Mouse (Mus musculus) hindbrain, embryonic 15.5 days (tissue): Measurements from ENCODE around the gene Fhod1. TPM values are rescaled to one million over a fixed set of nuclear protein-coding genes. Genes with fewer than 3 reads are reported as not detected.

Source experiments
- ATAC-seq: fragments of 200-750 bp; cut with Nextera tagmentation; 2 replicates; pipeline ENCODE4 v1.8.0; 2017; ENCODE audit warnings: low read depth, moderate number of reproducible peaks, moderate TSS enrichment; ENCODE audit not compliant: low FRiP score
- H3K27ac ChIP-seq: fragments of 300-500 bp; sonication (generic); replicated peaks from 2 replicates; pipeline ENCODE4 v1.5.1; 2015; ENCODE audit warnings: mild to moderate bottlenecking, inconsistent platforms
- H3K27me3 ChIP-seq: fragments of 300-500 bp; sonication (generic); 2 replicates; pipeline ENCODE4 v1.6.1; 2015; ENCODE audit warnings: control low read depth, inconsistent platforms
- H3K36me3 ChIP-seq: fragments of 300-500 bp; sonication (generic); 2 replicates; pipeline ENCODE4 v1.6.1; 2015; ENCODE audit warnings: control low read depth, inconsistent platforms
- H3K4me1 ChIP-seq: fragments of 300-500 bp; sonication (generic); replicated peaks from 2 replicates; pipeline ENCODE4 v1.6.1; 2015; ENCODE audit warnings: control low read depth, inconsistent platforms
- H3K4me2 ChIP-seq: fragments of 300-500 bp; sonication (generic); 2 replicates; pipeline ENCODE4 v1.6.1; 2015; ENCODE audit warnings: moderate library complexity, mild to moderate bottlenecking, inconsistent platforms
- H3K4me3 ChIP-seq: fragments of 300-500 bp; sonication (generic); 2 replicates; pipeline ENCODE4 v1.5.1; 2015; ENCODE audit warnings: mild to moderate bottlenecking, inconsistent platforms
- H3K9ac ChIP-seq: fragments of 300-500 bp; sonication (generic); 2 replicates; pipeline ENCODE4 v1.6.1; 2015; ENCODE audit warnings: inconsistent platforms
- H3K9me3 ChIP-seq: fragments of 300-500 bp; sonication (generic); 2 replicates; pipeline ENCODE4 v1.6.1; 2016; ENCODE audit warnings: control low read depth, inconsistent platforms
- WGBS: fragments of 180-500 bp; shearing (Covaris S2); methylation state at CpG from one replicate; pipeline ENCODE4 v1.1.7; 2015; 5-methylcytosine and 5-hydroxymethylcytosine counted together
- polyA plus RNA-seq: library from polyadenylated mRNA; unstranded; fragments of >200 nt; fragmentation: Nextera tagmentation; extraction: Ambion mirVana; gene quantifications from 2 replicates; pipeline ENCODE4 v1.2.1, GENCODE M21; 2015

Fhod1 gene
- polyA plus RNA-seq, 1 experiment from 2014 or later, result 0.87 TPM

DNA sequence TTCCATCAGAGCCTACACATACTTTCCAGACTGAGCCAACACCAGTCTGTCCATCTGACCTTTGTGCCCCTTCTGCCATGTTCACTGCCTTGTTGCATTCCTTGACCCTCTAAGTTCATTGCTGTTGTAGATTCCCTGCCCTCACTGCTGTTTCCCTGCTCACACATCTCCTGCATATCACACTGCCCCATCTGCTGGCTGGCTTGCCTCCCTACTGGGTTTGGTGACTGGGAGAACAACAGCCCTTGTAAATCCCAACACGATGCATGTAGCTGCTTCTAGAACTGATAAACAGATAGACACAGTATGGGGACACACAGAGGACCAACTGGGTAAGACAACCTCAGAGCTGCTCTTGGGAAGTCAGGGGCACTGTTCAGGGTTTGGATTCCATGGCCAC, 36.0 kb downstream of the Fhod1 start:
- Histone ChIP-seq H3K27me3 (no peaks in the 10 kb centered on the region), H3K36me3 (peaks cover 52% of the 10 kb centered on the region), H3K4me2 (no peak overlapping the region), H3K27ac (no peak overlapping the region), H3K4me3 (no peak overlapping the region), H3K4me1 (no peaks in the 10 kb centered on the region), H3K9ac (no peak overlapping the region), H3K9me3 (no peaks in the 10 kb centered on the region)
- ATAC-seq, result no peak
- WGBS, result 87% methylated on average over 1 of the region's 1 CpGs

- Histone ChIP-seq H3K4me1 (peaks cover 12% of the 10 kb centered on the region), H3K4me2 (no peak overlapping the region), H3K36me3 (peaks cover 39% of the 10 kb centered on the region), H3K27ac (no peak overlapping the region), H3K9ac (no peak overlapping the region), H3K27me3 (no peaks in the 10 kb centered on the region), H3K9me3 (no peaks in the 10 kb centered on the region), H3K4me3 (no peak overlapping the region)
- ATAC-seq, result no peak
- WGBS, result 89% methylated on average over 8 of the region's 8 CpGs
These were observed 37.6 kb downstream of the Fhod1 start for GRCm38 (mm10) chr8:105310118-105310517.

GRCm38 (mm10) chr8:105309142-105309847, 38.5 kb downstream of the Fhod1 start:
- no peaks in the 10 kb centered on the region for H3K9me3 ChIP-seq
- no peak for ATAC-seq
- no peaks in the 10 kb centered on the region for H3K27me3 ChIP-seq
- no peak overlapping the region for H3K9ac ChIP-seq
- H3K4me3 ChIP-seq, result no peak overlapping the region
- H3K4me1 ChIP-seq, result peaks cover 15% of the 10 kb centered on the region
- WGBS, result 83% methylated on average over 15 of the region's 15 CpGs
- H3K4me2 ChIP-seq, result no peak overlapping the region
- H3K27ac ChIP-seq, result no peak overlapping the region
- H3K36me3 ChIP-seq, result peaks cover 39% of the 10 kb centered on the region

DNA sequence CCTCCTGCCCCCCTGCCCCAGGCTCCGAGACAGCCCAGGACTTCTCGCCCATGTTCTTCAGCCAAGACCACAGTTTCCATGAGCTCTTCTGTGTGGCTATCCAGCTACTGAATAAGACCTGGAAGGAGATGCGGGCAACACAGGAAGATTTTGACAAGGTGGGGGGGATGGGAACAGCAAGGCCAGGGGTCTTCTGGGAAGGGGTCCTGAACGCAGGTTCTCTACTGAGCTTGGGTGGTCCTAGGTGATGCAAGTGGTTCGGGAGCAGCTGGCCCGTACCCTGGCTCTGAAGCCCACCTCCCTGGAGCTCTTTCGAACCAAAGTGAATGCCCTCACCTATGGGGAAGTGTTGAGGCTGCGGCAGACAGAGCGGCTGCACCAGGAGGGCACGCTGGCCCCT, 39.3 kb downstream of the Fhod1 start:
- H3K27me3 ChIP-seq, result no peaks in the 10 kb centered on the region
- peaks cover 15% of the 10 kb centered on the region for H3K4me1 ChIP-seq
- WGBS, result 95% methylated on average over 10 of the region's 10 CpGs

DNA sequence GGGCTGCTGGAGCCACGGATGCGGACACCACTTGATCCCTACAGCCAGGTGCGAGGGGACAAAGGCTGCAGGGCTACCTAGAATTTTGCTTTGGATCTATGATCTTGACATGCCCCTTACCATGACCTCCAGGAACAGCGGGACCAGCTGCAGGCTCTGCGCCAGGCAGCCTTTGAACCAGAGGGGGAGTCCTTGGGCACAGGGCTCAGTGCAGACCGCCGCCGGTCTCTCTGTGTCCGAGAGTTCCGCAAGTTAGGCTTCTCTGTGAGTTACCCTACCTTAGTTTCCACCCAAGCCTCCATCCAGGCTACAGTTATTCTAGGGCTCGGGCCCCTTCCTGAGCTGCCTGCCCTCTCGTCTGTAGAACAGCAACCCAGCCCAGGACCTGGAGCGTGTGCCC, 40.1 kb downstream of the Fhod1 start:
- Histone ChIP-seq H3K27ac (no peak overlapping the region), H3K36me3 (peaks cover 36% of the 10 kb centered on the region), H3K4me3 (no peak overlapping the region), H3K4me1 (peaks cover 15% of the 10 kb centered on the region), H3K9me3 (no peaks in the 10 kb centered on the region), H3K27me3 (no peaks in the 10 kb centered on the region), H3K4me2 (no peak overlapping the region), H3K9ac (no peak overlapping the region)
- ATAC-seq, result no peak
- WGBS, result 94% methylated on average over 13 of the region's 13 CpGs

More for the DNA sequence above, 39.3 kb downstream of the Fhod1 start:
- H3K27ac ChIP-seq, result no peak overlapping the region
- no peak overlapping the region for H3K9ac ChIP-seq
- peaks cover 35% of the 10 kb centered on the region for H3K36me3 ChIP-seq
- no peak overlapping the region for H3K4me2 ChIP-seq
- H3K4me3 ChIP-seq, result no peak overlapping the region
- ATAC-seq, result no peak
- no peaks in the 10 kb centered on the region for H3K9me3 ChIP-seq

- H3K27me3 ChIP-seq, result no peaks in the 10 kb centered on the region
- ATAC-seq, result peak; percentile 33; the same call in 1 of the 2 replicates
- no peak overlapping the region for H3K27ac ChIP-seq
- 60% methylated on average over 5 of the region's 5 CpGs for WGBS
- peak overlapping the region; percentile 16; the same call in 1 of the 2 replicates for H3K4me3 ChIP-seq
- H3K4me2 ChIP-seq, result peak overlapping the region; percentile 48
- peaks cover 15% of the 10 kb centered on the region for H3K4me1 ChIP-seq
- H3K9ac ChIP-seq, result no peak overlapping the region
- no peaks in the 10 kb centered on the region for H3K9me3 ChIP-seq
- peaks cover 45% of the 10 kb centered on the region for H3K36me3 ChIP-seq
These were observed 41.5 kb downstream of the Fhod1 start for GRCm38 (mm10) chr8:105306146-105306691.

DNA sequence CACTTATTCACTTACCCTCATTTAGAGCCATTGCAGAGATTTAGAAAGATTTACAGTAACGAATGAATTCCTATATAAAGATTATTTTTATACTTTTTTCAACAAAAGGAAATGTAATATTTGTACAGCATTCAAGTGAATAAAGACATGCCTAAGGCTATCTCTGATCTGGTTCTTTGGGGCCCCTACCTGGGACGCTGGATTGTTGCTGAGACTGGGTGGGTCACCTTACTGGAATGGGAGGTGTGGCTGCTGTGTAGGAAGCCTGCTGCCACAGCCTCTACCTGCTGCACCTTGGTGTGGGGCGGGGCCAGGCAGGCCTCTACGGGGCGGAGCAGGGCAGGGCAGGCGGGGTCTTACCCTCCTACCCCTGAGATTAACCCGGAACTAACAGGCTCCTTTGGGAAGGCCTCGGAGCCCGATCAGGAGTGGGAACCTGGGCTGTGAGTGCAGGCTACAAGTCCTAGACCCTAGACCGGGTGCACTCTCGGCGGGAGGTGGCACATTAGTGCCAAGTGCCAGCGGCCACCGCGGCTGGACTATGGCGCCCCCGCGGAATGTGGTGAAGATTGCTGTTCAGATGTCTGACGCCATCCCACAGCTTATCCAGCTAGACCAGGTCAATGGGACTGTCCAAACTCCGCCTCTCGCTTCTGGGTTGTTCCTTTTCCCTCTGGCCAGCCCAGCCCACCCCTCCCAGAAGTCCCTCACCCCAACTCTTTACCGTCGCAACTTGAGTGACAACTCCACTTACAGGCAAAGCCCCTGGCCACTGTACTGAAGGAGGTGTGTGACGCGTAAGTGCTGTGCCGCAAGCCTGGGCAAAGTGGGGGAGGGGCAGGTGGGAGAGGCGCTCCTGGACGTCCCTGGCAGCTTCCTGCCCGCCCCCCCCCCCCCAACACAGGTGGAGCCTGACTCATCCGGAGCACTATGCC, 42.3 kb downstream of the Fhod1 start, which contains the start of gene Elmo3:
TSS of gene Elmo3 (plus strand) at position 391 of the 935 bp plus-strand sequence.
- Histone ChIP-seq H3K9ac (peak within 1 kb of the TSS; percentile 38), H3K4me3 (peak within 1 kb of the TSS; percentile 16)

DNA sequence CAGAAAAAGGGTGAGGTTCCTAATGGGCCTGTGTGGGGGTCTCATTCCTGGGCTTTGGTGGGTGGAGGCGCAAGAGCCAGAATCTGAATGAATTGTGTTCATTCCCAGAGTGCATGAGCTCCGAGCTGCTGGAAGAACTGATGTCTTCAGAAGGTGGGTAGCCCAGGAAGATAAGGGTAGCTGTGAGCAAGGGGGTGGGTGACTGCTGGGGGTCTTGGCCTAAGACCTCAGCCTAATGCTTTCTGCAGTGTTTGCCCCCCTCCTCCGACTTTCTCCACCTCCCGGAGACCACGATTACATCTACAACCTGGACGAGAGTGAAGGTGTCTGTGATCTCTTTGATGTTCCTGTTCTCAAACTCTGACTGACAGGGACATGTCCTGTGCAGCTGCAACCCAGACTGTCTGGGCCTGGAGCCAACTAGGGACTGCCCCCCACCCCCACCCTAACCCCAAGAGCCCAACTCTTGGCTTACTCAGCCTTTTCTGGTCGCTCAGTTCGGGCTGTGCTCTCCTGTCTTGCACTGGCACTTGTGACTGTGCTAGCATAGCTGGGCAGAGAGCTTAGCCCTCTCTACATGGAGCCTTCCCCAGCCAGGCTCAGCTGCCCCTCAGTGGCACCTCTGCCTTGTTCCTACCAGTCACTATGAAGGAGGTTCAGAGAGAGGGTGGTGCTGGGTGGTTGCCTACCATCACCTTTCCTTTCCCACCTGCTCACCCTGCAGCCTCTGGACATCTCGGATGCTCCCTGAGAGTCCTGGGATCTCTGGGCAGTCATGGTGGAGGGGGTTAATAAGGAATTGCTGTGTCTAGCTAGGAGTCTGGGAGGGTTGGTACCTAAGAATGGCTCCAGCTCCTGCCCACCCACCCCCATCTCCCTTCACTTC, 43.2 kb downstream of the Fhod1 start:
- 70% methylated on average over 9 of the region's 9 CpGs for WGBS
- peaks cover 23% of the 10 kb centered on the region for H3K4me1 ChIP-seq
- H3K36me3 ChIP-seq, result peaks cover 62% of the 10 kb centered on the region
- ATAC-seq, result 0 out of 2 replicates have a peak, but pooled peaks have one; percentile 1
- no peak overlapping the region for H3K27ac ChIP-seq
- H3K27me3 ChIP-seq, result no peaks in the 10 kb centered on the region
- H3K9ac ChIP-seq, result no peak overlapping the region
- no peak overlapping the region for H3K4me2 ChIP-seq
- no peaks in the 10 kb centered on the region for H3K9me3 ChIP-seq
- H3K4me3 ChIP-seq, result no peak overlapping the region

More for the DNA sequence above, 42.3 kb downstream of the Fhod1 start, which contains the start of gene Elmo3:
- no peaks in the 10 kb centered on the region for H3K27me3 ChIP-seq
- peak within 1 kb of the TSS; percentile 48 for H3K4me2 ChIP-seq
- no peak within 1 kb of the TSS for H3K27ac ChIP-seq
- H3K4me1 ChIP-seq, result peaks cover 15% of the 10 kb centered on the region
- no peaks in the 10 kb centered on the region for H3K9me3 ChIP-seq
- peaks cover 53% of the 10 kb centered on the region for H3K36me3 ChIP-seq
- peak; percentile 66 for ATAC-seq
- WGBS, result 10% methylated on average over 28 of the region's 30 CpGs

GRCm38 (mm10) chr8:105303874-105304273, 43.9 kb downstream of the Fhod1 start:
- Histone ChIP-seq H3K4me3 (no peak overlapping the region), H3K27me3 (no peaks in the 10 kb centered on the region), H3K9me3 (no peaks in the 10 kb centered on the region), H3K27ac (no peak overlapping the region), H3K4me2 (no peak overlapping the region), H3K36me3 (peaks cover 61% of the 10 kb centered on the region), H3K9ac (no peak overlapping the region), H3K4me1 (peaks cover 29% of the 10 kb centered on the region)
- ATAC-seq, result no peak
- 84% methylated on average over 9 of the region's 9 CpGs for WGBS

DNA sequence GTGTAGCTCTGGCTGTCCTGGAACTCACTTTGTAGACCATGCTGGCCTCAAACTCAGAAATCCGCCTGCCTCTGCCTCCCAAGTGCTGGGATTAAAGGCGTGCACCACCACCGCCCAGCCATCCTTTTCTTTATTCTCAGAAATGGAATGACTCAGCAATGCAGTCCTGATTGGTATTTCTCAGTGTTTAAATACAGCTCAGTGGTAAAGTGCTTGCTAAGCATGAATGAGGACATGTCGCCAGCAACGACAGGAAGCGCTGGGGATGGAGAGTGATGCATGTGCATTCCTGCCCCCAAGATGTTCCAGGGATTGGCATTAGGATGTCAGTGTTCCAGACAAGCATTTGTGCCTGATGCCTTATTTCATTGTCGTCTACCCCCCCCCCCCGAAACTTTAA, 44.4 kb downstream of the Fhod1 start:
- Histone ChIP-seq H3K9me3 (no peaks in the 10 kb centered on the region), H3K4me1 (peaks cover 34% of the 10 kb centered on the region), H3K27ac (no peak overlapping the region), H3K36me3 (peaks cover 59% of the 10 kb centered on the region), H3K4me2 (no peak overlapping the region), H3K4me3 (no peak overlapping the region), H3K27me3 (no peaks in the 10 kb centered on the region), H3K9ac (no peak overlapping the region)
- 87% methylated on average over 8 of the region's 8 CpGs for WGBS
- ATAC-seq, result no peak

DNA sequence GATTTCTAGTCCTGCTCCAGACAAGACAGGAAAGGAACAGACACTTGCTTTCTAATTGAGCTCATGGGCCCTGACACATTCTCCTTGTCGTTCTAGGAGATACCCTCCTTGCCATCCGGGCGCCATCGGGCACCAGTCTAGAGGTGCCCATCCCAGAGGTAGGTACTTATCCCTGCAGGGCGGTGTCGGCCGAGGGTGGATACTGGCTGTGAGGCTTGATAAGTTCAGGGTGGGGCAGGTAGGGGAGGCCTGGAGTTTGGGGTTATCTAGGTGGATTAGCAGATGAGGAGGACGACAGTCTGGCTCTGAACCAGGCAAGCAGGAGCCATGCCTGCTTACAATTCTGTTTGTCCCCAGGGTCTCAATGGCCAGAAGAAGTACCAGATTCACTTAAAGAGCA, 47.8 kb downstream of the Fhod1 start:
- H3K27ac ChIP-seq, result no peak overlapping the region
- no peak for ATAC-seq
- no peak overlapping the region for H3K4me2 ChIP-seq
- 97% methylated on average over 8 of the region's 8 CpGs for WGBS
- no peaks in the 10 kb centered on the region for H3K27me3 ChIP-seq
- peaks cover 32% of the 10 kb centered on the region for H3K4me1 ChIP-seq
- no peaks in the 10 kb centered on the region for H3K9me3 ChIP-seq
- no peak overlapping the region for H3K4me3 ChIP-seq
- peaks cover 51% of the 10 kb centered on the region for H3K36me3 ChIP-seq
- H3K9ac ChIP-seq, result no peak overlapping the region
